Mouse (Mus musculus) kidney, adult 9 months (tissue): ENCODE measurements at regions not wholly inside any gene's neighbourhood (a gene's known extent, or its start where the extent isn't known, plus 50 kb on each side); places are given as distances from the start of the nearest gene placed in this dataset.
"Not testable (repeated sequence)": the region's sequence is repeated elsewhere in the genome, so short reads cannot be mapped to it uniquely, and the experiment has no call there.

Experiments used
- DNase-seq: peaks from one replicate; pipeline ENCODE4 v3.0.0; 2022

GRCm38 (mm10) chr9:4234796-4235195 is 74.5 kb downstream of the Aasdhppt start:
- no peak for DNase-seq

GRCm38 (mm10) chr9:4214571-4214970 is 94.7 kb downstream of the Aasdhppt start:
- not testable (repeated sequence) for DNase-seq

GRCm38 (mm10) chr9:4209987-4210476 is 99.2 kb downstream of the Aasdhppt start:
- peak; percentile 5 for DNase-seq

- DNase-seq, result not testable (repeated sequence)
These were observed 116.5 kb downstream of the Aasdhppt start for GRCm38 (mm10) chr9:4192737-4193136.

- not testable (repeated sequence) for DNase-seq
These were observed 153.3 kb downstream of the Aasdhppt start for GRCm38 (mm10) chr9:4156011-4156410.

GRCm38 (mm10) chr9:4138829-4139228 is 170.4 kb downstream of the Aasdhppt start:
- DNase-seq, result not testable (repeated sequence)

- DNase-seq, result no peak
These were observed 216.8 kb downstream of the Aasdhppt start for GRCm38 (mm10) chr9:4092518-4092917.

GRCm38 (mm10) chr9:4082668-4083067 is 226.6 kb downstream of the Aasdhppt start:
- DNase-seq, result not testable (repeated sequence)

GRCm38 (mm10) chr9:4061037-4061436 is 248.2 kb downstream of the Aasdhppt start:
- DNase-seq, result no peak

- no peak for DNase-seq
These were observed 260.5 kb downstream of the Aasdhppt start for GRCm38 (mm10) chr9:4048749-4049148.

GRCm38 (mm10) chr9:4047654-4048053 is 261.6 kb downstream of the Aasdhppt start:
- not testable (repeated sequence) for DNase-seq

GRCm38 (mm10) chr9:4040871-4041665 is 268.2 kb downstream of the Aasdhppt start:
- DNase-seq, result peak; percentile 2

GRCm38 (mm10) chr9:4027181-4027580 is 282.1 kb downstream of the Aasdhppt start:
- not testable (repeated sequence) for DNase-seq

- no peak for DNase-seq
These were observed 289.2 kb downstream of the Aasdhppt start for GRCm38 (mm10) chr9:4020093-4020492.

- no peak for DNase-seq
These were observed 312.6 kb downstream of the Aasdhppt start for GRCm38 (mm10) chr9:3996686-3997085.

- DNase-seq, result not testable (repeated sequence)
These were observed 320.9 kb downstream of the Aasdhppt start for GRCm38 (mm10) chr9:3988383-3988782.

- not testable (repeated sequence) for DNase-seq
These were observed 321.3 kb downstream of the Aasdhppt start for GRCm38 (mm10) chr9:3987971-3988370.
